Mouse (Mus musculus): ENCODE data around the gene Olfr341. TPM values are rescaled to one million over a fixed set of nuclear protein-coding genes. Genes with fewer than 3 reads are reported as not detected.

Gene Olfr341
- polyA plus RNA-seq (2017; shearing (Covaris generic)): under 1 TPM in 1 of 3 experiments, not detected in 2; 0.30 TPM

DNA sequence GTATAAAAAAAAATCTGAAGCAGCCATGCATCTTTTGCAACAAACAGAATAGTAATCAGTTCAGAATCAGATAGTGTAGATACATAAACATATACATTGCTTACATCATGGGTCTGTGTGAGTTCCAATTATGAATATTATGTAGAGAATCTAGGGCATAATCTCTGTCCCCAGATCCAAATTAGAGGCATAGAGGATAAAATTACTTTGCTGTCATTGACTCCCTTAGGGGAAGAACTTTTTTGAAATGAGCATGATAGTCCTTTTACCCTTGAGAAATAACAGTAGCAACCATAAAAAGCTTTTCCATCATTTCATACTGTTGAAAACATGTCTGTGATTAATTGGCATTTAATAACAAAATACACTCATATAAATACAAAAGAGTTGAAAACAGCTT lies at the start of gene Olfr341:
Gene Olfr341, minus strand, starts transcription at position 101 of the 400 bp plus-strand sequence.
- ATAC-seq: no peak

DNA sequence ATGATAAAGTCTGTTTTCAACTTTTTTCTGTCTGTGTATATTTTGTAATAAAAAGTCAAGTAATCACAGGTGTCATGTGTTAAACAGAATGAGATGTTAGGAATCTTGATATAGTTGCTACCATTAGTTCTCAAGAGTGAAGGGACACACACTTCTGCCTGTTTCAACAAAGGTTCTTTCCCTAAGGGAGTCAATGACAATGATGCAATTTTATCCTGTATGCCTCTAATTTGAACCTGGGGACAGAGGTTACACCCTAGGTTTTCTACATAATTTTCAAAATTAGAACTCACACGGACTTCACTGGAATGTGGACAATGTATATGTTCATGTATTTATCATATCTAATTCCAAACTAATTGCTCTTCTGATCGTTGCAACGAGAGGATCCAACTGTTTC lies 42.4 kb upstream of the Olfr341 start, which contains the start of gene Olfr342:
Gene Olfr342, plus strand, starts transcription at position 301 of the 400 bp plus-strand sequence.
- ATAC-seq: no peak

DNA sequence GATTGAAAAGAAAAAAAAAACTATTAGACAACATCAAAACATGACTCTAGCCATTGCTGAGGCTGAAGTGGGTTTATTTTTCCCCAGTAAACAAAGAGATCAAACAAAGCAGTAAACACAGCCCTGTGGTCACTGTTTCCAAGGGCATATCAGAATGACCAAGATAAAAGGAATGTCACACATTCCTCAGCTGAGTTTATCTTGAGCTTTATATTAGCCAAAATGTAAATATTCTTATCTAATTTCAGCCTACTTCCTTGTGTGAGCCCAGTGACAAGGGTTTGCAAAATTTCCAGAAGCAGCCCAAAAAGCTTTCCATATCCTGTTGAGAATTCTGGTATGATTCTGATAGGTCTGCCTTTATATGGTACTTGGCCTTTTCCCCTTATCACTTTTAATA lies 8.6 kb downstream of the Olfr341 start:
- no peak for ATAC-seq

DNA sequence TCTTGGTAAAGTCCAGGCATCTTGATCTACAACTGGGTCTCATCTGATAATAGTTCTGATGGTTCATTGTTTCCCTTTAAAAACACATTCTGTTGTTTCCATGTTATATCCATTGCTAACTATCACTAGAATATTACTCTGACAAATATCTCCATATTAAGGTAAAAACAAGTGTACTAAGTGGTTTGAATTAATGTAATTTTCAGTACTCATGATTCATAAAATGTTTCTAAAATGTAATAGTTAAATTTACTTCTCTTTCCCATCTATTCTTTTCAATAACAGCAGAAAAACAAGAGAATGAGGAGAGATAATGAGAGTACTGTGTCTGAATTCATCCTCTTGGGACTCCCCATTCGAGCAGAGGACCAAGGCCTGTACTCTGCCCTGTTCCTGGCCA lies 30.0 kb downstream of the Olfr341 start, which contains the start of gene Olfr340:
Gene Olfr340, plus strand, starts transcription at position 301 of the 400 bp plus-strand sequence.
- ATAC-seq: no peak

Other genes with a start within 250 kb of the Olfr341 start
- gene Olfr338, start 108.9 kb downstream of the Olfr341 start, polyA plus RNA-seq (2017; shearing (Covaris generic)): under 1 TPM in 2 of 3 experiments, not detected in 1; 0.12 to 0.13 TPM
- gene Olfr339, start 63.5 kb downstream of the Olfr341 start, polyA plus RNA-seq (2017; shearing (Covaris generic)): not detected
- not detected for gene Olfr340, start 29.9 kb downstream of the Olfr341 start, polyA plus RNA-seq (2017; shearing (Covaris generic))
- not detected for gene Olfr342, start 42.5 kb upstream of the Olfr341 start, polyA plus RNA-seq (2017; shearing (Covaris generic))
- gene Olfr344, start 84.2 kb upstream of the Olfr341 start, polyA plus RNA-seq (2017; shearing (Covaris generic)): under 1 TPM in 1 of 3 experiments, not detected in 2; 0.05 TPM
- not detected for gene Olfr345, start 157.6 kb upstream of the Olfr341 start, polyA plus RNA-seq (2017; shearing (Covaris generic))
- under 1 TPM in 1 of 3 experiments, not detected in 2; 0.16 TPM for gene Olfr346, start 203.3 kb upstream of the Olfr341 start, polyA plus RNA-seq (2017; shearing (Covaris generic))
- not detected for gene Olfr347, start 249.4 kb upstream of the Olfr341 start, polyA plus RNA-seq (2017; shearing (Covaris generic))